Comparison of ENCODE assay signal across 20 mouse cellular contexts in the genomic region with DNA sequence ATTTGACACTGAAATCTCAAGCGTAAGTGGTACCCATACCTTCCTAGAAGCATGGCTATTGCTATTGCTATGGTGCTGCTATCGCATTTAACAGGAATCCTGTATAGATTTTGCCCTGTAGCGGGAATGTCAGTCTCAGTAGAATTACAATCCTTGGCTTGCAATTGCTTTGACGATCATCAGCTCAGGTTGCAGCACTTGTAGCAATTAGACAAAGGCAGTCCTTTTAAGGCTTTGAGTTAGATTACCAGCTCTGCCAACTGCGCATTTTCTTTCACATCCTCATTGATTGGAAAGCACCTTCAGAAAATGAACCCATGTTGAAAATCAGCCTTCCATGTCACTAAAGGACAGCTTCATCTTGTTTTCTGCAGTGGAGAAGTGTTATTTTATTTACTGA.
DNase-seq lines count a peak whose midpoint lies in the region; ATAC-seq and TF ChIP-seq lines count a peak whose summit lies in the region.
"Had no signal": no experiment of that assay in that cellular context is flagged by ENCODE, and none has a peak within 500 bp of the region (broad histone marks: within the 10 kb centered on the region; RNA-seq: fewer than 3 reads in every experiment).

No protein-coding gene starts in this region.

- H3K4me2 ChIP-seq in hindbrain, embryonic 11.5 days (replicated peaks; ENCODE audit: low read depth, low read length), result no peak overlapping the region
- no peak overlapping the region for H3K4me2 ChIP-seq in forebrain, embryonic 15.5 days (replicated peaks)
- no peak overlapping the region for H3K4me2 ChIP-seq in midbrain, postnatal 0 days (ENCODE audit: low read depth, low read length, poor library complexity, severe bottlenecking)
- H3K4me2 ChIP-seq: heart, embryonic 11.5 days; intestine, embryonic 15.5 days had no signal

- peak; percentile 20 for DNase-seq in hindbrain, embryonic 11.5 days (ENCODE audit: low spot score)
- no peak for DNase-seq in hindbrain, embryonic 10.5 days (ENCODE audit: low spot score)
- peak; percentile 44 for DNase-seq in embryo, embryonic 10 days (ENCODE audit: low spot score)
- peak; percentile 22 for DNase-seq in midbrain, postnatal 0 days (ENCODE audit: low spot score)
- no peak for DNase-seq in layer of hippocampus, postnatal 10 days (ENCODE audit: low spot score in 2 of 2)
- DNase-seq in adrenal gland, adult 2 months, result no peak
- DNase-seq: adrenal gland, adult 8-10 months; cerebellum, adult 18-20 months; gastrocnemius, postnatal 25 days; heart, postnatal 36 days; liver; liver, postnatal 0 days; lung, postnatal 14 days; right cerebral cortex, postnatal 14 days; thymus, postnatal 36 days had no signal

- WGBS in hindbrain, embryonic 11.5 days, result 57% methylated on average over 5 of the region's 5 CpGs
- WGBS in hindbrain, embryonic 10.5 days, result 48% methylated on average over 5 of the region's 5 CpGs
- WGBS in forebrain, embryonic 15.5 days, result 18% methylated on average over 5 of the region's 5 CpGs
- WGBS in midbrain, postnatal 0 days, result 40% methylated on average over 5 of the region's 5 CpGs

- no peak overlapping the region for H3K4me3 ChIP-seq in hindbrain, embryonic 11.5 days (ENCODE audit: low read depth, low read length)
- no peak overlapping the region for H3K4me3 ChIP-seq in hindbrain, embryonic 10.5 days
- H3K4me3 ChIP-seq in forebrain, embryonic 15.5 days, result no peak overlapping the region
- no peak overlapping the region for H3K4me3 ChIP-seq in midbrain, postnatal 0 days (ENCODE audit: low read depth, low read length)
- H3K4me3 ChIP-seq: intestine, embryonic 15.5 days; megakaryocyte, embryonic 14.5 days had no signal

- ATAC-seq in hindbrain, embryonic 11.5 days (ENCODE audit: low FRiP score), result no peak
- ATAC-seq in forebrain, embryonic 15.5 days (replicated peaks), result no peak
- ATAC-seq in midbrain, postnatal 0 days (ENCODE audit: low FRiP score), result no peak
- ATAC-seq: intestine, embryonic 15.5 days; liver, postnatal 0 days had no signal

- H3K9ac ChIP-seq in hindbrain, embryonic 11.5 days (ENCODE audit: low read depth, low read length), result no peak overlapping the region
- H3K9ac ChIP-seq in forebrain, embryonic 15.5 days (replicated peaks), result no peak overlapping the region
- no peak overlapping the region for H3K9ac ChIP-seq in midbrain, postnatal 0 days (replicated peaks; ENCODE audit: low read length, poor library complexity, severe bottlenecking)
- H3K9ac ChIP-seq: intestine, embryonic 15.5 days; liver, postnatal 0 days had no signal

- H3K27ac ChIP-seq in hindbrain, embryonic 11.5 days (ENCODE audit: low read depth, low read length), result peak overlapping the region; percentile 24; the same call in 1 of the 2 replicates
- no peak overlapping the region for H3K27ac ChIP-seq in hindbrain, embryonic 10.5 days
- peak overlapping the region; percentile 16 for H3K27ac ChIP-seq in forebrain, embryonic 15.5 days (replicated peaks)
- H3K27ac ChIP-seq in midbrain, postnatal 0 days (ENCODE audit: low read depth, low read length), result no peak overlapping the region
- H3K27ac ChIP-seq: intestine, embryonic 15.5 days; kidney, postnatal 0 days had no signal

- 0 out of 2 replicates have a peak, but pooled peaks cover 3% of the 10 kb centered on the region for H3K4me1 ChIP-seq in hindbrain, embryonic 11.5 days (replicated peaks; ENCODE audit: control insufficient read depth, insufficient read depth, low read length)
- peaks cover 30% of the 10 kb centered on the region for H3K4me1 ChIP-seq in hindbrain, embryonic 10.5 days (replicated peaks)
- H3K4me1 ChIP-seq in forebrain, embryonic 15.5 days, result peaks cover 29% of the 10 kb centered on the region
- no peaks in the 10 kb centered on the region for H3K4me1 ChIP-seq in midbrain, postnatal 0 days (ENCODE audit: insufficient read depth, low read length)
- H3K4me1 ChIP-seq: intestine, embryonic 15.5 days; megakaryocyte, embryonic 14.5 days had no signal

- H3K9me3 ChIP-seq in hindbrain, embryonic 11.5 days (ENCODE audit: control insufficient read depth, low read length), result no peaks in the 10 kb centered on the region
- no peaks in the 10 kb centered on the region for H3K9me3 ChIP-seq in hindbrain, embryonic 10.5 days
- H3K9me3 ChIP-seq in forebrain, embryonic 15.5 days, result no peaks in the 10 kb centered on the region
- no peaks in the 10 kb centered on the region for H3K9me3 ChIP-seq in midbrain, postnatal 0 days (ENCODE audit: low read length)
- H3K9me3 ChIP-seq: intestine, embryonic 15.5 days; megakaryocyte, embryonic 14.5 days had no signal

- no peaks in the 10 kb centered on the region for H3K36me3 ChIP-seq in hindbrain, embryonic 11.5 days (ENCODE audit: control insufficient read depth, insufficient read depth, low read length)
- no peaks in the 10 kb centered on the region for H3K36me3 ChIP-seq in hindbrain, embryonic 10.5 days
- no peaks in the 10 kb centered on the region for H3K36me3 ChIP-seq in forebrain, embryonic 15.5 days
- no peaks in the 10 kb centered on the region for H3K36me3 ChIP-seq in midbrain, postnatal 0 days (ENCODE audit: insufficient read depth, low read length)
- H3K36me3 ChIP-seq: intestine, embryonic 15.5 days had no signal

- no peak for TF ChIP-seq CTCF in midbrain, postnatal 0 days (IDR thresholded peaks at IDR 0.05)

- no peaks in the 10 kb centered on the region for H3K27me3 ChIP-seq in hindbrain, embryonic 11.5 days (ENCODE audit: control insufficient read depth, insufficient read depth, low read length)
- H3K27me3 ChIP-seq in hindbrain, embryonic 10.5 days (ENCODE audit: insufficient read depth, poor library complexity, severe bottlenecking), result no peaks in the 10 kb centered on the region
- H3K27me3 ChIP-seq in forebrain, embryonic 15.5 days, result no peaks in the 10 kb centered on the region
- H3K27me3 ChIP-seq in midbrain, postnatal 0 days (ENCODE audit: insufficient read depth, low read length), result no peaks in the 10 kb centered on the region
- H3K27me3 ChIP-seq: intestine, embryonic 15.5 days; megakaryocyte, embryonic 14.5 days had no signal

Comparison
In these comparisons a context has a peak if more than half of its experiments do, and no peak if none do; other contexts are left out.
1. DNase-seq: peak in hindbrain, embryonic 11.5 days (single experiment), embryo, embryonic 10 days (single experiment) and midbrain, postnatal 0 days (single experiment); none in hindbrain, embryonic 10.5 days (single experiment), layer of hippocampus, postnatal 10 days (0 of 2) and adrenal gland, adult 2 months (single experiment).
2. H3K27ac ChIP-seq: peak in hindbrain, embryonic 11.5 days (single experiment) and forebrain, embryonic 15.5 days (single experiment); none in hindbrain, embryonic 10.5 days (single experiment) and midbrain, postnatal 0 days (single experiment).